Mouse (Mus musculus) E14TG2a.4 (cell line): ENCODE results near the gene Csmd2.

Source experiments
- H3K27me3 ChIP-seq: 2 replicates; pipeline ENCODE4 v1.6.1; 2014; ENCODE audit warnings: low read length, control low read depth; ENCODE audit not compliant: insufficient read depth
- H3K36me3 ChIP-seq: 2 replicates; pipeline ENCODE4 v1.6.1; 2014; ENCODE audit warnings: low read length, control low read depth; ENCODE audit not compliant: insufficient read depth
- H3K4me1 ChIP-seq: replicated peaks from 2 replicates; pipeline ENCODE4 v1.6.1; 2014; ENCODE audit warnings: low read depth, low read length, control low read depth
- H3K4me3 ChIP-seq: replicated peaks from 2 replicates; pipeline ENCODE4 v1.5.1; 2014; ENCODE audit warnings: mild to moderate bottlenecking, low read length
- H3K9me3 ChIP-seq: 2 replicates; pipeline ENCODE4 v1.6.1; 2014; ENCODE audit warnings: low read length, control low read depth
- CTCF ChIP-seq: conservative IDR thresholded peaks from 2 replicates; pipeline ENCODE4 v1.5.1; 2014; ENCODE audit warnings: low read length
- NANOG ChIP-seq: IDR thresholded peaks from 2 replicates; pipeline ENCODE4 v1.6.1; 2014; ENCODE audit warnings: borderline replicate concordance, low read length, mixed read lengths
- POU5F1 ChIP-seq: IDR thresholded peaks from 2 replicates; pipeline ENCODE4 v1.6.1; 2014; ENCODE audit warnings: low read length, borderline replicate concordance

Gene Csmd2

GRCm38 (mm10) chr4:128085096-128085495, 97.4 kb downstream of the Csmd2 start:
- Histone ChIP-seq H3K4me1 (0 out of 2 replicates have a peak, but pooled peaks cover 3% of the 10 kb centered on the region), H3K36me3 (no peaks in the 10 kb centered on the region), H3K9me3 (no peaks in the 10 kb centered on the region), H3K27me3 (no peaks in the 10 kb centered on the region), H3K4me3 (no peak overlapping the region)
- TF ChIP-seq NANOG (no peak), POU5F1 (no peak), CTCF (no peak)

- 0 out of 2 replicates have a peak, but pooled peaks cover 3% of the 10 kb centered on the region for H3K4me1 ChIP-seq
- no peak overlapping the region for H3K4me3 ChIP-seq
- no peaks in the 10 kb centered on the region for H3K9me3 ChIP-seq
- TF ChIP-seq NANOG = no peak
- no peak for TF ChIP-seq CTCF
- TF ChIP-seq POU5F1 = no peak
- H3K27me3 ChIP-seq = no peaks in the 10 kb centered on the region
- H3K36me3 ChIP-seq = no peaks in the 10 kb centered on the region
Observed at GRCm38 (mm10) chr4:128087147-128087606, 99.5 kb downstream of the Csmd2 start.

- Histone ChIP-seq H3K4me1 (0 out of 2 replicates have a peak, but pooled peaks cover 3% of the 10 kb centered on the region), H3K4me3 (no peak overlapping the region), H3K36me3 (no peaks in the 10 kb centered on the region), H3K27me3 (no peaks in the 10 kb centered on the region), H3K9me3 (no peaks in the 10 kb centered on the region)
- TF ChIP-seq NANOG (no peak), CTCF (no peak), POU5F1 (no peak)
Observed at GRCm38 (mm10) chr4:128087704-128088103, 100.0 kb downstream of the Csmd2 start.

- H3K9me3 ChIP-seq = no peaks in the 10 kb centered on the region
- H3K4me1 ChIP-seq = 0 out of 2 replicates have a peak, but pooled peaks cover 3% of the 10 kb centered on the region
- TF ChIP-seq CTCF = no peak
- TF ChIP-seq NANOG = no peak
- TF ChIP-seq POU5F1 = no peak
- H3K36me3 ChIP-seq = no peaks in the 10 kb centered on the region
- H3K27me3 ChIP-seq = no peaks in the 10 kb centered on the region
- H3K4me3 ChIP-seq = no peak overlapping the region
Observed at GRCm38 (mm10) chr4:128088264-128088663, 100.6 kb downstream of the Csmd2 start.

- 0 out of 2 replicates have a peak, but pooled peaks cover 3% of the 10 kb centered on the region for H3K4me1 ChIP-seq
- TF ChIP-seq NANOG (no peak), CTCF (no peak), POU5F1 (no peak)
Observed at GRCm38 (mm10) chr4:128091938-128092337, 104.3 kb downstream of the Csmd2 start.

GRCm38 (mm10) chr4:128099515-128099914, 111.9 kb downstream of the Csmd2 start:
- TF ChIP-seq CTCF (no peak), POU5F1 (no peak), NANOG (no peak)
- no peaks in the 10 kb centered on the region for H3K27me3 ChIP-seq
- no peaks in the 10 kb centered on the region for H3K9me3 ChIP-seq
- H3K4me3 ChIP-seq = no peak overlapping the region
- no peaks in the 10 kb centered on the region for H3K4me1 ChIP-seq
- H3K36me3 ChIP-seq = no peaks in the 10 kb centered on the region

More at GRCm38 (mm10) chr4:128091938-128092337, 104.3 kb downstream of the Csmd2 start:
- Histone ChIP-seq H3K27me3 (no peaks in the 10 kb centered on the region), H3K36me3 (no peaks in the 10 kb centered on the region), H3K9me3 (no peaks in the 10 kb centered on the region), H3K4me3 (no peak overlapping the region)

- Histone ChIP-seq H3K4me1 (no peaks in the 10 kb centered on the region), H3K27me3 (no peaks in the 10 kb centered on the region), H3K36me3 (no peaks in the 10 kb centered on the region), H3K9me3 (no peaks in the 10 kb centered on the region), H3K4me3 (no peak overlapping the region)
- TF ChIP-seq NANOG (no peak), POU5F1 (no peak), CTCF (no peak)
Observed at GRCm38 (mm10) chr4:128100541-128100940, 112.9 kb downstream of the Csmd2 start.

GRCm38 (mm10) chr4:128116331-128116730, 128.7 kb downstream of the Csmd2 start:
- no peak for TF ChIP-seq CTCF
- no peak for TF ChIP-seq NANOG
- TF ChIP-seq POU5F1 = no peak
- no peaks in the 10 kb centered on the region for H3K4me1 ChIP-seq
- no peaks in the 10 kb centered on the region; the same call in 1 of the 2 replicates for H3K27me3 ChIP-seq
- no peak overlapping the region for H3K4me3 ChIP-seq
- no peaks in the 10 kb centered on the region for H3K9me3 ChIP-seq
- no peaks in the 10 kb centered on the region for H3K36me3 ChIP-seq

- TF ChIP-seq NANOG (no peak), CTCF (no peak), POU5F1 (no peak)
- H3K4me3 ChIP-seq = no peak overlapping the region
- no peaks in the 10 kb centered on the region for H3K9me3 ChIP-seq
- peaks cover 24% of the 10 kb centered on the region for H3K4me1 ChIP-seq
- H3K36me3 ChIP-seq = no peaks in the 10 kb centered on the region
- 0 out of 2 replicates have a peak, but pooled peaks cover 2% of the 10 kb centered on the region for H3K27me3 ChIP-seq
Observed at GRCm38 (mm10) chr4:128123281-128123680, 135.6 kb downstream of the Csmd2 start.
